Mouse (Mus musculus): ENCODE results near the gene Rtl4. TPM values are rescaled to one million over a fixed set of nuclear protein-coding genes. Genes with fewer than 3 reads are reported as not detected.

Rtl4 gene
- polyA plus RNA-seq, 1 experiment, result not detected

DNA sequence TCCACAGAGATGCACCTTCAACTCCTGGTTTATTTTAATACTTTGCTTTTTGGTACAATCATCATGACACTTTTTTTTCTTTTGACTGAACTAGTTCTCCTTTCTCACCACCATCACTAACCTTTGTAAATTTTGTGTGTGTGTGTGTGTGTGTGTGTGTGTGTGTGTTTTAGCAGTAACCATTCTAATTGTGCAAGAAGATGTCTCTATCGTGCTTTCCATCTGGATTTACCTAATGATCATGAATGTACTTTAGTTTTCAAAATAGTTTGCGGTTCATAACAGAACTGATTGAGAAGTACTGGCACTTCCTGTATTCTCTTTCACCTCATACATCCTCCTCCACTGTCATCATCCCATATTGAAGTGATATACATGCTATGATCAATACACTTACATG lies 402.3 kb downstream of the Rtl4 start:
- Histone ChIP-seq H3K4me2 (ENCODE audit: low read depth) (no peak overlapping the region), H3K4me3 (no peak overlapping the region), H3K36me3 (ENCODE audit: control insufficient read depth, insufficient read depth) (no peaks in the 10 kb centered on the region), H3K79me2 (ENCODE audit: control insufficient read depth, insufficient read depth) (no peaks in the 10 kb centered on the region), H3K27me3 (ENCODE audit: control insufficient read depth, insufficient read depth, insufficient read length) (no peaks in the 10 kb centered on the region), H3ac (ENCODE audit: control insufficient read depth, insufficient read length) (no peak overlapping the region)
- TF ChIP-seq REST (IDR thresholded peaks at IDR 0.05; ENCODE audit: insufficient read depth, insufficient read length) (no peak), TCF12 (IDR thresholded peaks at IDR 0.05; ENCODE audit: insufficient read depth, poor library complexity, severe bottlenecking) (no peak), MYOG (IDR thresholded peaks at IDR 0.05; ENCODE audit: control insufficient read depth in 1 of 3, insufficient read depth in 1 of 3, insufficient read length in 2 of 3, low read depth in 2 of 3) (no peak), POLR2AphosphoS2 (IDR thresholded peaks at IDR 0.05; ENCODE audit: insufficient read length, low read depth) (no peak), CEBPB (IDR thresholded peaks at IDR 0.05; ENCODE audit: insufficient read depth, poor library complexity, severe bottlenecking) (no peak), MAX (IDR thresholded peaks at IDR 0.05; ENCODE audit: low read depth) (no peak), USF1 (IDR thresholded peaks at IDR 0.05; ENCODE audit: low read depth) (no peak), SRF (IDR thresholded peaks at IDR 0.05; ENCODE audit: control insufficient read depth, insufficient read length, low read depth) (no peak), TCF3 (IDR thresholded peaks at IDR 0.05; ENCODE audit: insufficient read length, low read depth) (no peak), POLR2A (IDR thresholded peaks at IDR 0.05; ENCODE audit: insufficient read length, low read depth) (no peak), E2F4 (IDR thresholded peaks at IDR 0.05; ENCODE audit: insufficient read depth) (no peak), MYOD1 (IDR thresholded peaks at IDR 0.05; ENCODE audit: control insufficient read depth in 1 of 3, insufficient read length in 2 of 3, low read depth in 2 of 3) (no peak)

Other genes with a start within 250 kb of the Rtl4 start
- not detected for gene Trpc5os, start 232.3 kb upstream of the Rtl4 start, polyA plus RNA-seq (2012; fragmentation: generic; extraction: Trizol)
- not detected for gene Trpc5, start 727 bp upstream of the Rtl4 start, polyA plus RNA-seq (2012; fragmentation: generic; extraction: Trizol)

Data from myocyte (in vitro differentiated cells).